Mouse (Mus musculus) small intestine, adult 2 months (tissue): ENCODE data around the gene Rrp7a. TPM values are rescaled to one million over a fixed set of nuclear protein-coding genes. Genes with fewer than 3 reads are reported as not detected.

Experiments
- H3K27ac ChIP-seq: fragments of 200-500 bp; 2 replicates; pipeline ENCODE4 v1.5.1; 2012; ENCODE audit warnings: low read depth, low read length, control low read depth, inconsistent platforms; ENCODE audit not compliant: insufficient read depth
- H3K27me3 ChIP-seq: fragments of 200-500 bp; 2 replicates; pipeline ENCODE4 v1.6.1; 2012; ENCODE audit warnings: mild to moderate bottlenecking, moderate library complexity, low read length, inconsistent platforms; ENCODE audit not compliant: control insufficient read depth, insufficient read depth
- H3K36me3 ChIP-seq: fragments of 200-500 bp; 2 replicates; pipeline ENCODE4 v1.6.1; 2012; ENCODE audit warnings: mild to moderate bottlenecking, low read length, control low read depth, inconsistent platforms; ENCODE audit not compliant: control insufficient read depth, insufficient read depth
- H3K4me1 ChIP-seq: fragments of 200-500 bp; 2 replicates; pipeline ENCODE4 v1.6.1; 2012; ENCODE audit warnings: low read length, inconsistent platforms, mixed read lengths; ENCODE audit not compliant: control insufficient read depth, insufficient read depth, insufficient read length
- H3K4me3 ChIP-seq: fragments of 200-500 bp; 2 replicates; pipeline ENCODE4 v1.5.1; 2012; ENCODE audit warnings: low read depth, mild to moderate bottlenecking, control low read depth, inconsistent platforms, low read length, moderate library complexity
- CTCF ChIP-seq: fragments of 200-500 bp; IDR thresholded peaks from 2 replicates; pipeline ENCODE4 v1.5.1; 2012; ENCODE audit warnings: low read depth, mild to moderate bottlenecking, control low read depth, inconsistent platforms, low read length, moderate library complexity, mixed read lengths; ENCODE audit not compliant: insufficient replicate concordance, insufficient read length; ENCODE audit errors: extremely low read depth
- POLR2A ChIP-seq: fragments of 200-500 bp; IDR thresholded peaks from 2 replicates; pipeline ENCODE4 v1.6.1; 2012; ENCODE audit warnings: low read depth, mild to moderate bottlenecking, control low read depth, inconsistent platforms, low read length, moderate library complexity
- WGBS: fragments of 180-500 bp; shearing (Covaris S2); methylation state at CpG from one replicate; pipeline ENCODE4 v1.1.7; 2018; 5-methylcytosine and 5-hydroxymethylcytosine counted together
- polyA plus RNA-seq: library from polyadenylated mRNA; depleted of rRNA; stranded (reverse); fragments of >200 nt; gene quantifications from 2 replicates; pipeline ENCODE4 v1.2.3, GENCODE M21; 2012; rRNA removed

Rrp7a gene
- polyA plus RNA-seq, result 33.1 and 72.4 TPM in 2 replicates

DNA sequence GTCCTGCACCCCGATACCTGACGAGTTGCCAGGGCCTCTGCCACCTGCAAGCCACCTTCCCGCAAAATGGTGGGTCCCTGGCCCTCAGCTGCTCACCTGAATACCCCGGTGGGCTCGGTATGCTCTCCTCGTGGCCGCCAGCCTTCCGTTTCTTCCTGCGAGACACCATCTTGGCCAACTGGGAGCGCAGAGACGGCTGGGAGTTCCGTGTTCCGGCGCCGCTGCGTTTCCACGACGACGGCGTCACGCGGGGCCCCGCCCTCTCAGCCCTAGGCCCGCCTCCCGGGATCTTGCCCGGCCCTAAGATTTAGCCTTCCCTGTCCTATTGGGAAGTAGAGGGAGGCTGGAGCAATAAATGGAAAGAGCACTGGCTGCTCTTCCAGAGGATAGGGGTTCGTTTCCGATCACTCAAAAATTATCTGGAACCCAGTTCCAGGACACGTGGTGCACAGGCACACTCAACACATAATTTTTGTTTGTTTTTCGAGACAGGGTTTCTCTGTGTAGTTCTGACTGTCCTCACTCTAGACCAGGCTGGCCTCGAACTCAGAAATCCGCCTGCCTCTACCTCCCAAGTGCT, at the start of gene Rrp7a:
TSS of gene Rrp7a (minus strand) at position 236 of the 580 bp plus-strand sequence.
- WGBS, result 4% methylated on average over 32 of the region's 32 CpGs
- Histone ChIP-seq H3K27ac (peak within 1 kb of the TSS; percentile 40; the same call in 1 of the 2 replicates), H3K4me1 (peaks cover 7% of the 10 kb centered on the region; the same call in 1 of the 2 replicates), H3K36me3 (peaks cover 39% of the 10 kb centered on the region), H3K27me3 (no peaks in the 10 kb centered on the region), H3K4me3 (peak within 1 kb of the TSS; percentile 99)
- TF ChIP-seq POLR2A, result no peak
- TF ChIP-seq CTCF, result no peak

DNA sequence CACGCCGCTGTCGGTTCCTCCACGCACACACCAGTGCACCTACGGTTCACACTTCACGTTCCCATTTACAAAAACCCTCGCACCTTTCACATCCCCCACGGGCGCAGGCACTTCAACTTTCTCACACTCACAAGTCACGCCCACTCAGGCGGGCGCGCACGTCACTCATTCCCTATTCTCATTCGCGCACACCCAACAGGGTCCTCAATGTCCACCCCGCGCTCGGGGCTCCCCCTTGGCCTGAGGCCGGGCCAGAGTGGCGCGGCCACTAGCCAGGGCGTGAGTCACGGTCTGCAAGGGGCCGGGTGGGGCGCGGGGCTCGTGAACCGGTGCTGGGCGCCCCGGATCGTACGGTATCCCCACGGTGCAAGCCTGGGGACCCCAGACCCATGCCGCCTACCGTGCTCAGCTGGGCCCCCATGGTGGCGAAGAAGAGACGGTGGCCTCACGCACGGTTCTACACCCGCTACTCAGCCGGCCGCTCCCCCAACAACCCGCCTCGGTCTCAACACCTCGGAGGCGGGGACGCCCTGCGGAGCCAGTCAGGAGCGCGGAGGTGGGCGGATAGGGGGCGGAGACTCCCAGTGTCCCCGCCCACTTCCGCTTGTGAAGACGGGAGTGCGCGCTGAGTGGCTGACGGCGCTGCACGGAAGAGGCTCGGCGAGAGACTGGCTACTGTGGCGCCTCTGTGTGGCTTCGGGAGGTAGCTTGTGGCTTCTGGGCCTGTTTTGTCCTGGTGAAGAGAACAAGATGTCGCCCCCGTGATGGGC, 49.3 kb upstream of the Rrp7a start:
- Histone ChIP-seq H3K4me1 (peaks cover 61% of the 10 kb centered on the region), H3K4me3 (peak overlapping the region; percentile 81), H3K27ac (peak overlapping the region; percentile 94), H3K27me3 (no peaks in the 10 kb centered on the region), H3K36me3 (0 out of 2 replicates have a peak, but pooled peaks cover 4% of the 10 kb centered on the region)
- peak; percentile 90 for TF ChIP-seq POLR2A
- no peak for TF ChIP-seq CTCF
- under 1% methylated on average over 67 of the region's 67 CpGs for WGBS

DNA sequence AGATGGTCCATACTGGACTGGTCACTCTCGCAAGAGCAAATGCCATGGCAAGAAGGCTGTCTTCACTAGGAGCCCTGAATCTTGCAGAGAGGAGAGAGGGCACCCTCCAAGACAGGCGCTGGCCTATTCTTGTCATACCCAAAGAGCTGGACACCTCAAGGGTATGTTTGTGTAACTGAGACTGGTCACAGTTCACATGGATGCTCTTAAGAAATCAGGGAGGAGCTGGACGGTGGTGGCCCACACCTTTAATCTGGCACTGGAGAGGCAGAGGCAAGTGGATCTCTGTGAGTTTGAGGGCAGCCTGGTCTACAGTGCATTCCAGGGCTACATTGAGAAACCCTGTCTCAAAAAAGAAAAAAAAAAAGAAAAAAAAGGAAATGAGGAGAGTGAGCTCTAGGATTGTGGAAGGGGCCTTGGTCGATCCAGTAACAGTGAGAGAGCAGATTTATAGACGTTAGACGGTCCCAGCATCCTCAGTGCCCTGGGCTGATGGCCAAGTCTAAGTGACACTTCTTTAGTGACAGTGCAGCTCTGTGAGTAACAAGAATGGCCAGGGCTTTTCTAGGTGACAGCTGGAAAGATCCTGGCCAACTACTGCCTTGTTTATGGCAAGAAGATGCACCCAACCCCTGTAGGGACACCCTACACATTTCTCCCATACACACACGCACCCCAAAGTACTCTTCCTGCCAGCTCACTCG, 48.5 kb upstream of the Rrp7a start:
- Histone ChIP-seq H3K4me3 (peak overlapping the region; percentile 81), H3K27ac (peak overlapping the region; percentile 83), H3K36me3 (0 out of 2 replicates have a peak, but pooled peaks cover 4% of the 10 kb centered on the region), H3K27me3 (no peaks in the 10 kb centered on the region), H3K4me1 (peaks cover 64% of the 10 kb centered on the region)
- WGBS, result 30% methylated on average over 8 of the region's 8 CpGs
- TF ChIP-seq POLR2A (no peak), CTCF (no peak)

DNA sequence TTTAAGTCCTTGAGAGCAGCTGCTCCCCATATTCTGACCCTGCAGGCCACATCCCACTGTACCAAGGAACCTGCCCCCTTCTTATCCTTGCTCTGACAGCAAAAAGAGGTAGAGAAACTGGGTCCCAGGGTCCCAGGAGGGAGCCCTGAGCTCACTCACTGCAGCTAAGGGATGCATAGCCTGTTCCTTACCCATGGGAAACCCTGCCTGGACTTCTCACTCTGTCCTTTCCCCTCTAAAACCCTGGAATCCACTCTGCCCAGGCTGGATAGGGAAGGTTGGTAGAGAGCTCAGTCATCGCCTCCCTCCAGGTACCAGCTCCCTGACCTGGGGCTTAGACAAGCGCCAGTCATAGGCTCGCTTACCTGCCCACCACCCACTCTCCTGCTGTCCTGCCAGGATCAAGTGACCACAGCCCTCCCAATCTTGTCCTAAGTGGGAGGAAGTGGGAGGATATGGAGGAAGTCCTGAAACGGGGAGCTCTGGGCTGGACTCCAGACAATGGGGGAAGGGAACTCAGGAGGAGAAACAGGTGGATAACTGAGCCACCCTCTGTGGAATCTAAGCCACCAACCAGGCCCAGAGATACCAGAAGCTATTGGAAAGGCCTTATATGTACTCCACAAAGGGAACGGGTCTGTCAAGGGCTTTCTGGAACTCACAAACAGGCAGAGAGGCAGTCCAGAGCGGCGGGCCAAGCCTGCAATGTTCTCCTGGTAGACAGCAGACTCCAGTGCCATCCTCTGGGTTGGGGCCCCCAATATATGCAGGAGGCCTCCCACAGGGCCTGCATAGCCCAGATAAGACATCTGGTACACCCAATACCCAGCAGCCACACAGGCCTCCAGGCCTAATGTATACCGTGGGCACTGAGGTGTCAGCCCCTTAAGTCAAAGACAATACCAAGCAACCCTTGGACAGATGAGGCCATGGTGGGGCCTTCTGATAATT, 47.4 kb upstream of the Rrp7a start:
- H3K4me3 ChIP-seq, result peak overlapping the region; percentile 36
- 71% methylated on average over 8 of the region's 8 CpGs for WGBS
- no peaks in the 10 kb centered on the region for H3K27me3 ChIP-seq

DNA sequence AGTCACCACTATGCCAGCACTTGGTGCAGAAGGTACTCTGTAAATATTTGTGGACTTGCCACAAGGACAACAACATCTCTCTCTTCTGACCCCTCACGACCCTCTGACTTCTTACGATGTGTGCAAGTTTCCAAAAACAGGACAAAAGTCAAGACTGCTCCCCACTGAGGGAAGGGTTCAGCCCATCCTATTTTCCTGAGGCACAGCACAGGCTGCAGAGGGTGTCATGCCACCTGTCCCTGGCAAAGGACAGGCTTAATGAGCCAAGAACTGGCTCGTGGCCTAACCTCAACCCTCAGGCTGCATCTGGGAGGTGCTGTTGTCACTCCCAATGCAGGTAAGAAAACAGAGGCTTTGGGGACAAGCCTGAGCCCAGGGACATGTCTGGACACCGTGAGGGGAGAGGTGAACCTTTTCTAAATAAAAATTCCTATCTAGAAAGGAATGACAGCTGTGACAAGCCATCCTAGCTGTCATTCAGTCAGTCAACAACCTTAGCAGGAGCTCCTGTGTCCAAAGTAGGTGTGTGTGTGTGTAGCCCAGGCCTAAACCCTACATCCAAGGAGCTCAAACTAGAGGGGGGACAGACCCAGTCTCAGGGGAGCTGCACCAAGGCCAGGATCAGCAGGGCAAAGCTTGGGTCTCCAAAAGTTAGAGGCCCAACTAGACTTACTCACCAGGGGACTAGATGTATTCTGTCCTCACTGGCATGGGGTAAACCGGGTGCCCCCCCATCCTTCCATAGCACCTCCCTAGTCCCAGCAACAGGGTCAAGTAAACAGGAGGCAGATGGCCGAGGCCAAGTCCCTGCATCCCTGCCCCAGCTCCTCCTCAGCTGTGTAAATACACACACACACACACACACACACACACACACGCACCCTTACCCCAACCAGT, 46.5 kb upstream of the Rrp7a start:
- Histone ChIP-seq H3K36me3 (0 out of 2 replicates have a peak, but pooled peaks cover 9% of the 10 kb centered on the region), H3K4me1 (peaks cover 70% of the 10 kb centered on the region), H3K4me3 (peak overlapping the region; percentile 36), H3K27ac (peak overlapping the region; percentile 42; the same call in 1 of the 2 replicates), H3K27me3 (no peaks in the 10 kb centered on the region)
- no peak for TF ChIP-seq CTCF
- WGBS, result 33% methylated on average over 7 of the region's 7 CpGs

More for the DNA sequence above, 47.4 kb upstream of the Rrp7a start:
- TF ChIP-seq POLR2A, result no peak
- TF ChIP-seq CTCF, result no peak
- H3K4me1 ChIP-seq, result peaks cover 67% of the 10 kb centered on the region
- 0 out of 2 replicates have a peak, but pooled peaks cover 9% of the 10 kb centered on the region for H3K36me3 ChIP-seq
- H3K27ac ChIP-seq, result peak overlapping the region; percentile 42
